8 mouse cellular contexts compared by ENCODE assay signal in the genomic region with DNA sequence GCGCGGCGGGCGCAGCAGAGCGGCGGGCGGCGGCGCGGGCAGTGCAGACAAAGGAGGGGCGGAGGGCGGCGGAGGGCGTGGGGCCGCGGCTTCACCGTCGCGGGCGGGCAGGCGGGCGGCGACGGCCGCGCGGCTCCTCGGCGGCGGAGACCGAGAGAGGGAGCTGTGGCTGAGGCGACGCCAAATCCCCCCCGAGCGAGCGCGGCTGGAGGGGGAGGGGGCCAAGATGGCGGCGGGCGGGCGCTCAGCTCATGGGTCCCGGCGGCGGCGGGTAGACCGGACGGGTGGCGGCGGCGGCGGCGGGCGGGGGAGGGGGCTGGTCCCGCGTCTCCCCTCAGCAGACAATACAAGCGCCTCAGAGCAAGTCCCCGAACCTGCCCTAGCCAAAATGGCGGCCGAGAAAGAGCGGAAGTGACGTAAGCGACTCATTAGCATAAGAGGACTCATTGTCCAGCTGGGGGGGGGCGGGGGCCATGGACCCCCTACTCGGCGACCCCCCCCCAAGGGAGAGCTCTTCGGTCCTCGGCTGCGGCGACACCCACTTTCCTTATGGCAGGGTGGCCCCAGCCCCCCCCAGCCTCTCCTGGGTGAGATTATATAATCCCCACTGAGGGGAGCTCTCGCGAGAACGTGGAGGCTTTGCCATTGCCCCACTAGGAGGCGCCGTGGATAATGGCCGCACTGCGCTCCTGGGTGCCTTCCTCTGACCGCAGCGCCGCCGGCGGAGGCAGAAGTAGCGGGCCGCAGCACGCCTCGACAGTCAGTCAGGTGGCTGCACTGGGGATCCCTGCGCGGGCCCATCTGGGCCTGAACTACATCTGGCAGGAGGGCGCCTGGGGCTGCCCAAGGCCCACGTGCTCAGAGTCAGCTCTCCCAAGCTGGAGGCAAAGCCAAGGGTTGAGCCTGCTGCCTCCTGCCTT. TPM values are rescaled to one million over a fixed set of nuclear protein-coding genes. Genes with fewer than 3 reads are reported as not detected.
DNase-seq lines count a peak whose midpoint lies in the region; ATAC-seq lines count a peak whose summit lies in the region.

TSS of gene Adnp (minus strand) at position 388 of the 920 bp plus-strand sequence.

- 6% methylated on average over 73 of the region's 89 CpGs for WGBS in heart, embryonic 10.5 days
- under 1% methylated on average over 68 of the region's 89 CpGs for WGBS in kidney, embryonic 15.5 days

- H3K4me3 ChIP-seq in heart, embryonic 10.5 days, result peak within 1 kb of the TSS; percentile 99
- peak within 1 kb of the TSS; percentile 100 for H3K4me3 ChIP-seq in kidney, embryonic 15.5 days (replicated peaks)

- H3K9me3 ChIP-seq in heart, embryonic 10.5 days, result no peaks in the 10 kb centered on the region
- no peaks in the 10 kb centered on the region for H3K9me3 ChIP-seq in kidney, embryonic 15.5 days (replicated peaks)

- peak; percentile 98 for DNase-seq in B cell, adult 2 months
- DNase-seq in brain, adult 2 months (ENCODE audit: low read depth, low spot score), result peak; percentile 98
- peak; percentile 98 for DNase-seq in heart, embryonic 10.5 days (ENCODE audit: low spot score)
- DNase-seq in liver, result peak; percentile 95
- DNase-seq in spleen, postnatal 4 days (ENCODE audit: low spot score in 2 of 2), result peak; percentile 95 to 98

- H3K4me2 ChIP-seq in kidney, embryonic 15.5 days, result peak within 1 kb of the TSS; percentile 65

- peak; percentile 92 for ATAC-seq in erythroblast, adult 5-6 weeks (replicated peaks; ENCODE audit: low FRiP score, poor library complexity, severe bottlenecking)
- ATAC-seq in kidney, embryonic 15.5 days (replicated peaks; ENCODE audit: low FRiP score), result peak; percentile 94
- peak; percentile 88 for ATAC-seq in monocyte, adult 5-6 weeks (replicated peaks; ENCODE audit: insufficient number of reproducible peaks, low FRiP score, low TSS enrichment, poor library complexity, severe bottlenecking)

- H3K27me3 ChIP-seq in heart, embryonic 10.5 days (ENCODE audit: insufficient read depth, poor library complexity, severe bottlenecking), result no peaks in the 10 kb centered on the region
- H3K27me3 ChIP-seq in kidney, embryonic 15.5 days, result no peaks in the 10 kb centered on the region

- peaks cover 62% of the 10 kb centered on the region for H3K36me3 ChIP-seq in heart, embryonic 10.5 days
- H3K36me3 ChIP-seq in kidney, embryonic 15.5 days, result peaks cover 63% of the 10 kb centered on the region

- H3K9ac ChIP-seq in kidney, embryonic 15.5 days, result peak within 1 kb of the TSS; percentile 100

- H3K27ac ChIP-seq in heart, embryonic 10.5 days, result peak within 1 kb of the TSS; percentile 100
- H3K27ac ChIP-seq in kidney, embryonic 15.5 days, result peak within 1 kb of the TSS; percentile 99

- peaks cover 20% of the 10 kb centered on the region for H3K4me1 ChIP-seq in heart, embryonic 10.5 days
- peaks cover 17% of the 10 kb centered on the region for H3K4me1 ChIP-seq in kidney, embryonic 15.5 days

RNA-seq across cellular contexts. Expression of gene Adnp, which starts in this region (rescaled TPM):
- 10.6 and 12.7 TPM in 2 replicates for total RNA-seq in erythroblast, adult 5-6 weeks (2015; ENCODE audit: low replicate concordance)
- total RNA-seq in erythroblast, adult 5-6 weeks (2017; ENCODE audit: low replicate concordance), result 0.17 and 5.4 TPM in 2 replicates
- polyA plus RNA-seq in heart, embryonic 10.5 days (2016; fragmentation: Nextera tagmentation; extraction: Ambion mirVana), result 2.2 and 2.5 TPM in 2 replicates
- polyA plus RNA-seq in kidney, embryonic 15.5 days (2015; fragmentation: Nextera tagmentation; extraction: Ambion mirVana), result 1.5 and 4.1 TPM in 2 replicates
- total RNA-seq in monocyte, adult 5-6 weeks (2017), result 1.2 to 9.1 TPM in 2 of 3 replicates, not detected in the other

Comparison
In these comparisons a context has a peak if more than half of its experiments do, and no peak if none do; other contexts are left out.
1. Peak in every context shown above with its lines: DNase-seq, ATAC-seq, H3K4me3 ChIP-seq and H3K27ac ChIP-seq.